Mouse (Mus musculus) embryonic facial prominence, embryonic 11.5 days (tissue): ENCODE results near the gene Eps8l3. TPM values are rescaled to one million over a fixed set of nuclear protein-coding genes. Genes with fewer than 3 reads are reported as not detected.

Experiments used
- ATAC-seq: fragments of 200-750 bp; cut with Nextera tagmentation; replicated peaks from 2 replicates; pipeline ENCODE4 v1.8.0; 2017; ENCODE audit warnings: low read depth; ENCODE audit not compliant: insufficient number of reproducible peaks, low FRiP score, low TSS enrichment
- DNase-seq: peaks from one replicate; pipeline ENCODE4 v3.0.0-alpha.2; 2015; ENCODE audit warnings: low spot score
- H3K27ac ChIP-seq: fragments of 300-500 bp; sonication (generic); replicated peaks from 2 replicates; pipeline ENCODE4 v1.5.1; 2014; ENCODE audit warnings: mild to moderate bottlenecking, low read depth, low read length, control low read depth
- H3K27me3 ChIP-seq: fragments of 300-500 bp; sonication (generic); 2 replicates; pipeline ENCODE4 v1.6.1; 2014; ENCODE audit warnings: mild to moderate bottlenecking, low read length, moderate library complexity, mixed read lengths; ENCODE audit not compliant: control insufficient read depth, insufficient read depth
- H3K36me3 ChIP-seq: fragments of 300-500 bp; sonication (generic); replicated peaks from 2 replicates; pipeline ENCODE4 v1.6.1; 2014; ENCODE audit warnings: low read depth, mild to moderate bottlenecking, low read length, moderate library complexity, mixed read lengths; ENCODE audit not compliant: control insufficient read depth, insufficient read depth
- H3K4me1 ChIP-seq: fragments of 300-500 bp; sonication (generic); 2 replicates; pipeline ENCODE4 v1.6.1; 2014; ENCODE audit warnings: low read length, mixed read lengths; ENCODE audit not compliant: control insufficient read depth, insufficient read depth
- H3K4me2 ChIP-seq: fragments of 300-500 bp; sonication (generic); 2 replicates; pipeline ENCODE4 v1.6.1; 2014; ENCODE audit warnings: low read depth, mild to moderate bottlenecking, control low read depth, low read length, moderate library complexity
- H3K4me3 ChIP-seq: fragments of 300-500 bp; sonication (generic); 2 replicates; pipeline ENCODE4 v1.5.1; 2014; ENCODE audit warnings: low read depth, low read length, control low read depth
- H3K9ac ChIP-seq: fragments of 300-500 bp; sonication (generic); replicated peaks from 2 replicates; pipeline ENCODE4 v1.6.1; 2014; ENCODE audit warnings: mild to moderate bottlenecking, control low read depth, low read length
- H3K9me3 ChIP-seq: fragments of 300-500 bp; sonication (generic); replicated peaks from 2 replicates; pipeline ENCODE4 v1.6.1; 2016; ENCODE audit warnings: mild to moderate bottlenecking, low read length, inconsistent platforms, mixed read lengths; ENCODE audit not compliant: control insufficient read depth
- WGBS: fragments of 180-500 bp; shearing (Covaris S2); extraction: QIAGEN DNeasy Blood & Tissue Kit; methylation state at CpG from one replicate; pipeline ENCODE4 v1.1.7; 2014; 5-methylcytosine and 5-hydroxymethylcytosine counted together
- polyA plus RNA-seq: library from polyadenylated mRNA; unstranded; fragments of >200 nt; fragmentation: Nextera tagmentation; extraction: Ambion mirVana; gene quantifications from 2 replicates; pipeline ENCODE4 v1.2.1, GENCODE M21; 2014

Eps8l3 gene
- polyA plus RNA-seq, 1 experiment from 2014 or later, result not detected

DNA sequence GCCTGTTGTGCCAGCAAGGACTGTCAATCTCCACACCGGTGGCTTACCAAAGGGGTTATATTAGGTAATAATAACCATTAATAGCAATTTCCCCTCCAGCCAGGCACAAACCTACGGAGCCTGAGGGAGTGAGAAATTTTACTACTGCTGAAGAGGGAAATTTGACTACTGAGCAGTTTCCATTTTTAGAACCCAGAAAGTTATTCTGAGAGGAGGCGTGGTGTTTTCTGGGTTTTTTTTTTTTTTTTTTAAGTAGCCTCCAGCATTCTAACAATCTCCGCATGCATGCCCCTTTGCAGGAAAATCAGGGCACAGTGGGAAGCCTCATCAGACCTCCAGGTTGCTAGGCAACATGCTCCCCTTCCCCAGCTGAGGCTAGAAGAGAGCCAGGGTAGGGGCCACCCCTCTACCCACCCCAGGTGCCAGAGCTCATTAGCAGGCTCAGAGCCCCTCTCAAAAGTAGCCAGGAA is 43.1 kb upstream of the Eps8l3 start:
- no peaks in the 10 kb centered on the region for H3K36me3 ChIP-seq
- H3K4me3 ChIP-seq, result no peak overlapping the region
- no peaks in the 10 kb centered on the region for H3K27me3 ChIP-seq
- 33% methylated on average over 4 of the region's 4 CpGs for WGBS
- H3K27ac ChIP-seq, result no peak overlapping the region
- no peak overlapping the region for H3K4me2 ChIP-seq
- no peaks in the 10 kb centered on the region for H3K9me3 ChIP-seq
- no peak for ATAC-seq
- peak; percentile 58 for DNase-seq
- no peak overlapping the region for H3K9ac ChIP-seq
- no peaks in the 10 kb centered on the region; the same call in 1 of the 2 replicates for H3K4me1 ChIP-seq

DNA sequence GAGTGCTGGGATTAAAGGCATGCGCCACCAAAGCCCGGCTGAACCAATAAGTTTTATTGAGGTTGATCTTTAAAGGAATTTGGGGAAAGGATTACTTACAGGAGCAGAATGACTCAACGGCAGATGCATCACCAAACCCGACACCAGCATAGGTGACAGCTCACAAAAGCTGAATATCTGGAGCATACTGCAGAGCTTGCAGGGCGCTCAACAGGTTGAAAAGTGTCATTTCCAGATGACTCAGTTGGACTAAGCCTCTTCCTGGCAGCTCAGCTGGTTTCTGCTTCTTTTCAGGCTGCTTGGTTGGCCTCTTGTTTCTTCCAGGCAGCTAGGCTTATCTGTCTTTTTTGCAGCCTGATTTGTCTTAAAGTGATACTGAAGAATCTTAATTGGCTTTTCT is 41.7 kb upstream of the Eps8l3 start:
- Histone ChIP-seq H3K27ac (no peak overlapping the region), H3K9ac (no peak overlapping the region), H3K4me1 (no peaks in the 10 kb centered on the region; the same call in 1 of the 2 replicates), H3K36me3 (no peaks in the 10 kb centered on the region), H3K9me3 (no peaks in the 10 kb centered on the region), H3K4me2 (no peak overlapping the region), H3K4me3 (no peak overlapping the region), H3K27me3 (no peaks in the 10 kb centered on the region)
- no peak for DNase-seq
- WGBS, result 95% methylated on average over 5 of the region's 5 CpGs
- no peak for ATAC-seq

DNA sequence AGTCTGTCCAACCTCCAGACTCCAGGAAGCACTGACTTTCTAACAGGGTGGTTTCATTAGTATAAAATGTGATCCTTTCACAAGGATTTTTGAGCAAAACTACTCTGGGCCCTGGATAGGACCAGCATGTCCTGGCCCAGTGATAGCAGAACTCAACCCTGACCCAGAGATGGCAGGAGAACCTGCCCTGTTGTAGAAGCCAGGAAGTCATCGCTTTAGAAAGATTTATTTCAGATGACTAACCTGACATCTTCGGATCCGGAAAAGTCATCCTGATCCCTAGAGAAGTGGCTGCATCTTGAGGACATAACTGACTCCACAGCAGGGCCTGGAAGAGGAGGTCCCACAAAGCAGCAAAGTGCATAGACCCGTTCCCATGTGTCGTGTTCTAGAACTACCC is 37.2 kb upstream of the Eps8l3 start:
- WGBS, result 93% methylated on average over 5 of the region's 5 CpGs
- H3K9ac ChIP-seq, result no peak overlapping the region
- H3K4me2 ChIP-seq, result no peak overlapping the region
- no peaks in the 10 kb centered on the region for H3K27me3 ChIP-seq
- H3K27ac ChIP-seq, result no peak overlapping the region
- no peaks in the 10 kb centered on the region for H3K36me3 ChIP-seq
- no peak for ATAC-seq
- no peak overlapping the region for H3K4me3 ChIP-seq
- H3K4me1 ChIP-seq, result no peaks in the 10 kb centered on the region
- DNase-seq, result no peak
- H3K9me3 ChIP-seq, result no peaks in the 10 kb centered on the region

DNA sequence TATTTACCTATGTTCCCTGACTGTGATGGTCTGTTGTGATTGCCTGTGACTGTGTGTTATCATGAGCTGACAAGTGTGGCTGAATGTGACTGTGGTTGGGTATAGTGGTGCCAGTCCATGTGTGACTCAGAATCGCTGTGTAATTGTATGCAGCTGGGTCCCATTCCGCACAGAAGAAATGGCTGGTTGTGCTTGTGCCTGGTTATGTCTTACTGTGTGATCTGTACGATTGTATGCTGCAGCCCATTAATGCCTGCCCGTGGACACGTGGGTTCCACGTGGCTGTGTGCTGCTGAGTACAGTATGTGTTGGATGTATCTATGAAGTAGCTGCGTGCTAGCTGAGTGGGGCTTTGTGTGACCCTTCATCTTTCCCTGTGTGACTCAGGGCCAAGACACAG is 36.2 kb upstream of the Eps8l3 start:
- DNase-seq (no peak), ATAC-seq (no peak)
- H3K9me3 ChIP-seq, result no peaks in the 10 kb centered on the region
- no peak overlapping the region for H3K4me3 ChIP-seq
- no peak overlapping the region for H3K9ac ChIP-seq
- no peaks in the 10 kb centered on the region for H3K36me3 ChIP-seq
- H3K27me3 ChIP-seq, result no peaks in the 10 kb centered on the region
- no peaks in the 10 kb centered on the region for H3K4me1 ChIP-seq
- no peak overlapping the region for H3K4me2 ChIP-seq
- H3K27ac ChIP-seq, result no peak overlapping the region
- 76% methylated on average over 7 of the region's 7 CpGs for WGBS

DNA sequence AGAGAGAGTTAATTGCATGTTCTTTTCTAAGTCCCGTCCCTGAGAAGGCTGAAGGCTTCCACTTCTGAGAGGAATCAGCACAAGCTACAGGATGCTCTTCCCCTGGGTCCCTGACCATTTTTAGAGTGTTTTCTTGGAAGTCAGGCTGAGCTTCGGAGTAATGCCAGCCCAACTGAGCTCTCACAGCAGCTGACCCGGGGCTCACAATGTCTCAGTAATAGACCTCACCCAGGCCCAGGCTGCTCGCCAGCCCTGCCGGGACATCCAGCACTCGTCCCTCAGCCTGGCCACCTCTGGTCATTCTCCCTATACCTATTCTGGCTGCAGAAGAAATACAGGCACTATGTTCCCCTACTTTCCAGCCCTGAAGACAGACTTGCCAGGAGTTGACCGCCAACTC is 35.7 kb upstream of the Eps8l3 start:
- no peak for DNase-seq
- no peaks in the 10 kb centered on the region for H3K27me3 ChIP-seq
- H3K27ac ChIP-seq, result no peak overlapping the region
- H3K9ac ChIP-seq, result no peak overlapping the region
- H3K9me3 ChIP-seq, result no peaks in the 10 kb centered on the region
- no peaks in the 10 kb centered on the region for H3K4me1 ChIP-seq
- no peaks in the 10 kb centered on the region for H3K36me3 ChIP-seq
- no peak for ATAC-seq
- 78% methylated on average over 7 of the region's 7 CpGs for WGBS
- H3K4me3 ChIP-seq, result no peak overlapping the region
- no peak overlapping the region for H3K4me2 ChIP-seq

DNA sequence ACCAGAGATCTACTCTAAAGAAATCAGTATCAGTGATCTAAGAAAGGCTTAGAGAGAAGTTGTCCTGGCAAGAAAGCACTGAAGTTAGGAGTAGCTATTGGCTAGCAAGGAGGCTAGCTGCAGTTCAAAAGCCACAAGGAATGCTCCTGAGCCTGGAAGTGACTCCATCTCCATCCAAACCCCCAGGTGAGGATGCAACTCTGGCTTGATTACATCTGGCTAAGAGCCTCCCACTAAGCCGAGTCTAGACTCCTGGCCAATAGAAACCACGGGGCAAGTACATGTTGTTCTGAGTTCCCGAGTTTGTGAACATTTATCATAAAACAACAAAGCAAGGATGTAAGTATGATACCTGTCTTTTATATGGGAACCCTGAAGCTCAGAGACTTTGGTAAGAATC is 33.6 kb upstream of the Eps8l3 start:
- H3K4me2 ChIP-seq, result no peak overlapping the region
- H3K4me3 ChIP-seq, result no peak overlapping the region
- no peaks in the 10 kb centered on the region for H3K27me3 ChIP-seq
- no peak overlapping the region for H3K9ac ChIP-seq
- ATAC-seq (no peak), DNase-seq (no peak)
- no peaks in the 10 kb centered on the region for H3K36me3 ChIP-seq
- no peaks in the 10 kb centered on the region for H3K4me1 ChIP-seq
- no peaks in the 10 kb centered on the region for H3K9me3 ChIP-seq
- WGBS, result 84% methylated on average over 3 of the region's 3 CpGs
- H3K27ac ChIP-seq, result no peak overlapping the region

DNA sequence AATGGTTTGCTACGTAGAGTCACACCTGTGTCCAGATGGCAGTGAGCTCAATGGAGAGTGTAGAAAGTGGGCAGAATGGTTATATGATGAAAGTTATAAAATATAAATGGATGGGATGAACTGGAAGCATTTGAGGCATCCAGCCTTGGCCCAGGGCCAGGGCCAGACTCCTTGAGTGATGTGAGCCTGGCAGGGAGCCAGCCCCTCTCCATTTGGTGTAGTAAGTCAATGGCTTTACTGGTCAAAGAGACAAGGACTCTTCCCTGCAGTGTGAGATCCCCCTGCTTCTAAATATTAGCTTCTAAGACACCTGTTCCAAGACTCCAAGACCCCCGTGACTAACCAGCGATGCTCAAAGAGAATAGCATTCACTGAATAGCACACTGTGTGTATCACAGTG is 33.0 kb upstream of the Eps8l3 start:
- 90% methylated on average over 3 of the region's 3 CpGs for WGBS

DNA sequence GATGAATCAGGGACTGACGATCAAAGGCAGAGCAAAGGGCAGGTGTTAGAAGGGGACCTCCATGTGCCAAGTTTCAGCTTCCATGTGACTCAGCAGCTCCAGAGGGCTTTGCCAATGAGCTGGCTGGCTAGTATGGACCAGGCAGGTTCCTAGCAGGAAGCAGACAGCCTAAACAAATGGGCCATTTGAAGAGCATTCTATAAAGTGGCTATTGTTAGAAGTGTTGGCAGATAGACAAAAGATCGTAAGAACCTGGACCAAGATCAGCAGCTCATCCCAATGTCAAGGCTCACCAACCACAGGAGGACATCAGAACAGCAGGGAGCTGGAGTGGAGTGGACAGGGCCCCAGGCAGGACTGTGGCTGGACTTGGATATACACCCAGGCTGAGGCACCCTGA is 32.5 kb upstream of the Eps8l3 start:
- DNase-seq (no peak), ATAC-seq (no peak)
- no peak overlapping the region for H3K4me3 ChIP-seq
- H3K4me2 ChIP-seq, result no peak overlapping the region
- H3K27ac ChIP-seq, result no peak overlapping the region
- H3K27me3 ChIP-seq, result no peaks in the 10 kb centered on the region
- H3K9me3 ChIP-seq, result no peaks in the 10 kb centered on the region
- no peak overlapping the region for H3K9ac ChIP-seq
- no peaks in the 10 kb centered on the region for H3K36me3 ChIP-seq
- 90% methylated on average over 2 of the region's 2 CpGs for WGBS
- H3K4me1 ChIP-seq, result no peaks in the 10 kb centered on the region

More for the DNA sequence above, 33.0 kb upstream of the Eps8l3 start:
- Histone ChIP-seq H3K9ac (no peak overlapping the region), H3K36me3 (no peaks in the 10 kb centered on the region), H3K4me2 (no peak overlapping the region), H3K9me3 (no peaks in the 10 kb centered on the region), H3K27ac (no peak overlapping the region), H3K4me3 (no peak overlapping the region), H3K27me3 (no peaks in the 10 kb centered on the region), H3K4me1 (no peaks in the 10 kb centered on the region)
- DNase-seq (no peak), ATAC-seq (no peak)
